Mouse (Mus musculus) adrenal gland, postnatal 25 days (tissue): Measurements from ENCODE around the gene P4ha1. TPM values are rescaled to one million over a fixed set of nuclear protein-coding genes. Genes with fewer than 3 reads are reported as not detected.
A peak's percentile ranks its signal among the peaks of the same experiment; 100 is the strongest.
"Not testable (repeated sequence)": the region's sequence is repeated elsewhere in the genome, so short reads cannot be mapped to it uniquely, and the experiment has no call there.

Experiments used
- DNase-seq: peaks from one replicate; pipeline ENCODE4 v3.0.0; 2021; ENCODE audit warnings: mixed read lengths
- long read RNA-seq: library from polyadenylated mRNA; stranded (forward); transcript quantifications from one replicate; pipeline ENCODE4 v2.0.0, GENCODE M21; 2021
- total RNA-seq: library from RNA; stranded (reverse); gene quantifications from 2 replicates; pipeline ENCODE4 v1.2.3, GENCODE M21; 2021

The P4ha1 gene
- 30.3 and 53.3 TPM in 2 replicates for total RNA-seq
- long read RNA-seq, full-length matches to known transcripts = 63 of 68 reads
- long read RNA-seq, partial matches to known transcripts = 1 of 68 reads
- long read RNA-seq, other reads (novel, unspliced or antisense) = 4 of 68 reads

- DNase-seq = peak; percentile 100
Measured at GRCm38 (mm10) chr10:59323100-59323487, at the start of gene P4ha1. Gene P4ha1, plus strand, starts transcription at chr10:59323296.

DNA sequence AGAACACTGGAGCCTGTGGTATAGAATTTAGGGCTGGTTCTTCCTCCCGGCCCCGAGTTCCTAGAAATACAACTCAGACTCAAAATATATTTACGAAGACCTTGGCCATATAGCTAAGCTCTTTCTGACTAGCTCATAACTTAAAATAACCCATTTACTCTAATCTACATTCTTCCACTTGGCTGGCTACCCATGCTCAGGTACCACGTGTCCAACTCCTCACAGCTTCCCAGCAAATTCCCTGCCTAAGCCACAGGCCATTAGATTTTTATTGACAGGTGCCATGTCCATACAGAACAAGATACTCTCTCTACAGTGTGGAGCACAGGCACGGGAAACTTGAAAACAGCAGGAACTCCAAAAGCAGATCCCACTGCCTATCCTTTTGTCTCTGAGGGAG, 47.4 kb upstream of the P4ha1 start:
- DNase-seq = no peak

GRCm38 (mm10) chr10:59277116-59277515, 46.0 kb upstream of the P4ha1 start:
- no peak for DNase-seq

- DNase-seq = no peak
Measured at GRCm38 (mm10) chr10:59277729-59278475, 45.2 kb upstream of the P4ha1 start.

DNA sequence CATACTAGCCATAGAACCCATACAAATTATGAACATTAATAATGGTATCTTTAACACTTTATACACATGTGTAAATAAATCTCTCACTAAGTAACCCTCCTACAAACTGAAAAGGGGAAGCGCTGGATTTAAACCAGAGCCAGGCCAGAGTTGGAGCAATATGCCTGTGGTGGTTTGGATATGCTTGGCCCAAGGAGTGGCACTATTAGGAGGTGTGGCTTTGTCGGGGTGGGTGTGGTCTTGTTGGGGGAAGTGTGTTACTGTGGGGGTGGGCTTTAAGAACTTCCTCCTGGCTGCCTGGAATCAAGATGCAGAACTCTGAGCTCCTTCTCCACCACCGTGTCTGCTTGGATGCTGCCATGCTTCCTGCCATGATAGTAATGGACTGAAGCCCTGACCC, 39.9 kb upstream of the P4ha1 start:
- no peak for DNase-seq

DNA sequence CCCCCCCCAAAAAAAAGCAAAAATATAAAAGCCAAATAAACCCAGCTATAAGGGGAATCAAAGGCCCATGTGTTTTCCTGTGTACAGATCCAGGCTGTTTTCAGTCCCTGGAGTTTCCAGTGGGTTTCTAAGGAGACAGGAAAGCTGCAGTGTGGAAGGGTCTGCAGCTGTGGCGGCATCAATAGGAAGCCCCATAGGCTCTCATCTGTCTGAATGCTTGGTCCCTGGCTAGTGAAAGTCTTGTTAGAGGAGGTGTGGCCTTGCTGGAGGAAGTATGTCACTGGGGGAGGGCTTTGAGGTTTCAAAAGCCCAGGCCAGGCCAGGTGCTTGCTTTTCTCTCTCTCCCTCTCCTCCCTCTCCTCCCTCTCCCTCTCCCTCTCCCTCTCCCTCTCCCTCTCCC, 39.3 kb upstream of the P4ha1 start:
- DNase-seq = no peak

GRCm38 (mm10) chr10:59285530-59285929, 37.6 kb upstream of the P4ha1 start:
- no peak for DNase-seq

DNA sequence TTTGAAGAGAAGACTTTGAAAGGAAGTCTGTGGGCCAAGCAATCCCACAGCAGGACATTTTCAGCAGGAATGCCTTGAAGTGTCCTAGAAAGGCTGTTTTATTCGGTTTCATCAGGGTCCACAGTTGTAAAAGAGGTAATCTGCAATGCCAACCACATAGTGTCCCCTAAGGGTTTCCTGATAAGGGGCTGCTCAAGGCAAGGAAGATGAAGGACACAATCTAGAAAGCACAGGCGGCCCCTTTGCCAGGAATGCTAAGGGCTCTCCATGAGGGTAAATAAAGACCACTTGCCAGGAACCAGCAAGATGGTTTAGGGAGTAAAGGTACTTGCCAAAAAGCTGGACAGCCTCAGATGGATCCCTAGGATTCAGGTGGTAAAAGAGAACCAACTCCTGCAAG, 35.8 kb upstream of the P4ha1 start:
- no peak for DNase-seq

GRCm38 (mm10) chr10:59287662-59288061, 35.4 kb upstream of the P4ha1 start:
- no peak for DNase-seq

- no peak for DNase-seq
Measured at GRCm38 (mm10) chr10:59289062-59289461, 34.0 kb upstream of the P4ha1 start.

GRCm38 (mm10) chr10:59291536-59291935, 31.6 kb upstream of the P4ha1 start:
- DNase-seq = no peak

DNA sequence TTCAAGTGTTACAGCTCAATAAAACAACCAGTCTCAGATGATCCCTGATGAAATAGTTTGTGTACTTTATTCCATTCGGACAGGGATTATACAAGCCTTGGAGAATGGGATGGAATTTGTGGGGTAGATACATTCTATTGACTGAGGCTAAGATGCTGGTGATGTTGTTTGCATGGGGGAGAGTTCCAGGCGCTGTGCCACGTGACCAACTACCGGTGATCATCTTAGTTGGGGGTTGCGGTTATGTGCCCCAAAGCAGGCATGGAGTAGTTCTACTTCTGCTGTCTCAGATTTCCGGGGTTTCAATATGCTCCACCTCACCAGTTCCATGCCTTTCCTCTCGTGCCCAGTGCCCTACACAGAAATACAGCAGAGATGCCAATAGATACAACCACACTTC, 31.0 kb upstream of the P4ha1 start:
- DNase-seq = no peak

- DNase-seq = peak; percentile 79
Measured at GRCm38 (mm10) chr10:59292558-59292957, 30.5 kb upstream of the P4ha1 start.

- DNase-seq = peak; percentile 63
Measured at GRCm38 (mm10) chr10:59295241-59295811, 27.8 kb upstream of the P4ha1 start.

- DNase-seq = peak; percentile 82
Measured at GRCm38 (mm10) chr10:59296261-59296660, 26.8 kb upstream of the P4ha1 start.

GRCm38 (mm10) chr10:59302671-59303070, 20.4 kb upstream of the P4ha1 start:
- DNase-seq = not testable (repeated sequence)

GRCm38 (mm10) chr10:59308993-59309715, 13.9 kb upstream of the P4ha1 start:
- peak; percentile 49 for DNase-seq

DNA sequence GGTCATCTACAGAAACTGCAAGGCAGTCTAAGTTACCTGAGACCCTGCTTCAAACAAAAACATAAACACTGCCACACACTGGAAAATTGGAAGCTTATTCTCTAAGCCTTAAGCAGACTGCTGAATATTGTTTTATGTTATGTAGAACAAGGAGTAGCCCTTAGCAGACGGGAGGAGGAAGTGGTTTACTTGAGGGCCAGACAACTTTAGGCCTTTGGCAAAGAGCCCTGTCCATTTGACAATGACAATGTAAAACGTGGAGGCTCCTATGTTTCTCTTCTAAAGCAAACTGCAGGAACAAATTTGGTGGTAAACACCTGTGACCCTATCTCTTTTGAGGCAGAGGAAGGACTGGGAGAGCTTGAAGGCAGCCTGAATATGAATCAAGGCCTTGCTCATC, 13.0 kb upstream of the P4ha1 start:
- no peak for DNase-seq

GRCm38 (mm10) chr10:59310691-59311457, 12.2 kb upstream of the P4ha1 start:
- DNase-seq = no peak

DNA sequence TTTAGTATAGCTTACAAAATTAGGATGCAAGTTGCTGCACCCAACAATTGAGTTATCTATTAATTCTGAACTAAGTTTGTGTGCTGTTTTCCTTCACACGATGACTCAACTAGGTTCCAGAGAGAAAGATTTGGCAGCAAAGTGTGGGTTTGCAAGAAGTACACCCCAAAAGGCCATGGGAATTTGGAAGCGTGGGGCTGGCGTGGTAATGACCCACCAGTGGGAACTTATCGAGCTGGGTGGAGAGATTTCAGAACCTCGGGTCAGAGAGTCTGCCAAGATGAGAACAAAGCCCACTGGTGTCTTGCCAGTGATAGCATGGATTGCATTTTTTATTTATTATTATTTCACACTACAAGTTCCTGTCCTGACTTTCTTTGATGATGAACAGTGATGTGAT, 11.2 kb upstream of the P4ha1 start:
- DNase-seq = no peak

- DNase-seq = no peak
Measured at GRCm38 (mm10) chr10:59321112-59321511, 2.0 kb upstream of the P4ha1 start.

GRCm38 (mm10) chr10:59322271-59322670, 825 bp upstream of the P4ha1 start:
- DNase-seq = no peak
